Mouse (Mus musculus): ENCODE results near the gene Fam216b. TPM values are rescaled to one million over a fixed set of nuclear protein-coding genes. Genes with fewer than 3 reads are reported as not detected.
A peak's percentile ranks its signal among the peaks of the same experiment; 100 is the strongest.

The Fam216b gene
- total and polyA plus RNA-seq, 3 experiments = not detected

DNA sequence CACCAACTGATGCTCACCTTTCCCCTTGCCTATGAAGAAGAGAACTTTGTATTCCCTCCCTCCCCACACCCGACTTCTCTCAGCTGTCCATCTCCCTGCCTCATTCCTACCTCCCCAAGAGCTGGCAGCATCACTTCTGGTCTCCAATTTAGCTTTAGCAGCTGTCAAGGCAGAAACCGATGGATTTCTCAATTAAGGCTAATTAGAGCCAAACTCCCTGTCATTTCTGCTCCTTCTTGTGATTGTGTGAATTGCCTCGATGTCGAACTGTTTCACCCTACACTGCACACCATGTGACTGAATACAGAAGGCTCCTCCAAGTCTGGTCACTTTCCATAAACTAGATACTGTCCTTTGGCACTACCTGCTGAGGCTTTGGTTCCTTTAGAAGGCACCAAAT, 20.6 kb upstream of the Fam216b start:
- H3K27ac ChIP-seq (ENCODE audit: insufficient read depth, low read depth) = no peak overlapping the region
- dilution Hi-C loops (cut with MboI; ENCODE audit: extremely low pct_ligation_motif_present, extremely low pct_unique_long_range_greater_than_20kb, low sequenced_read_pairs) = no loop called here
- H3K79me2 ChIP-seq (replicated peaks; ENCODE audit: control insufficient read depth, extremely low read depth, insufficient read depth, poor library complexity, severe bottlenecking) = no peaks in the 10 kb centered on the region
- no peaks in the 10 kb centered on the region for H3K4me1 ChIP-seq (ENCODE audit: control insufficient read depth in 1 of 2, insufficient read depth in 2 of 2)
- TF ChIP-seq EP300 (IDR thresholded peaks at IDR 0.05; ENCODE audit: low read length) (no peak), NRF1 (IDR thresholded peaks at IDR 0.05; ENCODE audit: low read depth, low read length) (no peak), E2F4 (IDR thresholded peaks at IDR 0.05; ENCODE audit: insufficient replicate concordance, low read depth, low read length) (no peak), ZNF384 (IDR thresholded peaks at IDR 0.05; ENCODE audit: low read depth, low read length) (no peak), CHD1 (IDR thresholded peaks at IDR 0.05; ENCODE audit: low read depth, low read length) (no peak), TCF12 (IDR thresholded peaks at IDR 0.05; ENCODE audit: low read depth, low read length) (no peak), JUN (IDR thresholded peaks at IDR 0.05; ENCODE audit: insufficient read depth, low read depth, low read length) (no peak), USF2 (conservative IDR thresholded peaks at IDR 0.05; ENCODE audit: low read depth, low read length) (no peak), POLR2A (IDR thresholded peaks at IDR 0.05; ENCODE audit: low read depth, low read length) (no peak), TBP (conservative IDR thresholded peaks at IDR 0.05; ENCODE audit: low read depth, low read length) (no peak), USF1 (IDR thresholded peaks at IDR 0.05; ENCODE audit: low read depth, low read length) (no peak), BHLHE40 (IDR thresholded peaks at IDR 0.05; ENCODE audit: low read depth, low read length) (no peak), UBTF (IDR thresholded peaks at IDR 0.05; ENCODE audit: low read depth, low read length) (no peak)
- H3K4me2 ChIP-seq (ENCODE audit: insufficient read depth, low read depth, poor library complexity, severe bottlenecking) = no peak overlapping the region
- in situ Hi-C loops (cut with MboI; ENCODE audit: low pct_ligation_motif_present, low pct_unique_long_range_greater_than_20kb, low sequenced_read_pairs) = no loop called here
- H3K9me3 ChIP-seq (replicated peaks; ENCODE audit: low read length) = no peaks in the 10 kb centered on the region
- H3K4me3 ChIP-seq (replicated peaks in 1 of 3; ENCODE audit: low read depth in 2 of 3, low read length in 2 of 3, poor library complexity in 1 of 3) = no peak overlapping the region
- no peak overlapping the region for H3K9ac ChIP-seq (ENCODE audit: insufficient read depth, low read depth)
- no peaks in the 10 kb centered on the region for H3K36me3 ChIP-seq (replicated peaks in 1 of 2; ENCODE audit: control insufficient read depth in 1 of 2, insufficient read depth in 1 of 2, low read length in 1 of 2)
- DNase-seq (ENCODE audit: extremely low read depth) = no peak
- H3K27me3 ChIP-seq (replicated peaks) = no peaks in the 10 kb centered on the region

DNA sequence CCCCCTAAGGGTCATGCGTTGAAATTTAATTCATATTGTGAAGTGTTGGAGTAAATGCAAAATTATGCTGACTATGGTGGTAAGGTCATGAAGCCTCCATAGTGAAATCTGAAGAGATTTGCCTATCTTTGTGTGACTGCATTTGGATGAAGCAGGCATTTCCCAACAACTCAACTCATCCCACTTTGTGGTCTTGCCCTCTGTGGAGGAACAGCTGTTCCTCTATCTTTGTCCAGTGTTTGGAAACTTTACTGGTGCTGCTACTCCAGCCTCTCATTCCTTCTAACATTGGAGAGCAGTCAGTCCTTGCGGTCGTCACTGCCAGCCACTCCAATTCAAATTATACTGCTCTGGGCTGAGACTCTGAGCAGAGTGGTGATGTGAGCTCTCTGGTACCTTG, 19.6 kb upstream of the Fam216b start:
- TF ChIP-seq MAFK (IDR thresholded peaks at IDR 0.05; ENCODE audit: insufficient replicate concordance, low read length) (no peak), CTCF (conservative IDR thresholded peaks at IDR 0.05 in 1 of 2, IDR thresholded peaks at IDR 0.05 in 1 of 2; ENCODE audit: low read depth in 2 of 2, low read length in 2 of 2) (peak in 1 of 2 experiments; percentile 37; a peak in 2 of 4 replicates)
- no peak overlapping the region for H3K4me3 ChIP-seq (replicated peaks in 1 of 3; ENCODE audit: low read depth in 2 of 3, low read length in 2 of 3, poor library complexity in 1 of 3)
- H3K9ac ChIP-seq (ENCODE audit: insufficient read depth, low read depth) = no peak overlapping the region
- peak; percentile 3 for DNase-seq (ENCODE audit: extremely low read depth)
- H3K36me3 ChIP-seq (replicated peaks in 1 of 2; ENCODE audit: control insufficient read depth in 1 of 2, insufficient read depth in 1 of 2, low read length in 1 of 2) = no peaks in the 10 kb centered on the region
- H3K9me3 ChIP-seq (replicated peaks; ENCODE audit: low read length) = no peaks in the 10 kb centered on the region
- no peak overlapping the region for H3K27ac ChIP-seq (ENCODE audit: insufficient read depth, low read depth)
- H3K79me2 ChIP-seq (replicated peaks; ENCODE audit: control insufficient read depth, extremely low read depth, insufficient read depth, poor library complexity, severe bottlenecking) = no peaks in the 10 kb centered on the region
- dilution Hi-C loops (cut with MboI; ENCODE audit: extremely low pct_ligation_motif_present, extremely low pct_unique_long_range_greater_than_20kb, low sequenced_read_pairs) (no loop called here), in situ Hi-C loops (cut with MboI; ENCODE audit: low pct_ligation_motif_present, low pct_unique_long_range_greater_than_20kb, low sequenced_read_pairs) (no loop called here)
- no peaks in the 10 kb centered on the region for H3K4me1 ChIP-seq (ENCODE audit: control insufficient read depth in 1 of 2, insufficient read depth in 2 of 2)
- no peak overlapping the region for H3K4me2 ChIP-seq (ENCODE audit: insufficient read depth, low read depth, poor library complexity, severe bottlenecking)
- no peaks in the 10 kb centered on the region for H3K27me3 ChIP-seq (replicated peaks)

DNA sequence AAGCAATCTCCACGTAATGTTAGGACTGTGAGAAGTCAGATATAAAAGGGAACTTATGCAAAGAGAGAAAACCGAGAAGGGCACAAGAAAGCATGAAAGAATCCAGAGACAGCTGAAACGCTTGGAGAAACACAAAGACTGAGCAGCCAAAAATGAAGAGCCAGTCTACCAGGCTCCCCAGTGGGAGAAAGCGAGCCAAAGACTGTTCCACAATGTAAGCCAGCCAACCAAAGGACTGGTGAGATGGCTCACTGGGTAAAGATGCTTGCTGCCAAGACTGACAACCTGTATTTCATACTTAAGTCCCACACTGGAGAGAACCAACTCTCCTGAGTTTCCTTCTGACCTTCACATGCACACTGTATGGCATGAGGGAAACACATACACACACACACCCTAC, 784 bp upstream of the Fam216b start:
- in situ Hi-C loops (cut with MboI; ENCODE audit: low pct_ligation_motif_present, low pct_unique_long_range_greater_than_20kb, low sequenced_read_pairs) = no loop called here
- H3K4me2 ChIP-seq (ENCODE audit: insufficient read depth, low read depth, poor library complexity, severe bottlenecking) = no peak overlapping the region
- no peaks in the 10 kb centered on the region for H3K79me2 ChIP-seq (replicated peaks; ENCODE audit: control insufficient read depth, extremely low read depth, insufficient read depth, poor library complexity, severe bottlenecking)
- no peaks in the 10 kb centered on the region for H3K4me1 ChIP-seq (ENCODE audit: control insufficient read depth in 1 of 2, insufficient read depth in 2 of 2)
- dilution Hi-C loops (cut with MboI; ENCODE audit: extremely low pct_ligation_motif_present, extremely low pct_unique_long_range_greater_than_20kb, low sequenced_read_pairs) = no loop called here
- H3K9ac ChIP-seq (ENCODE audit: insufficient read depth, low read depth) = no peak overlapping the region
- TF ChIP-seq ZKSCAN1 (IDR thresholded peaks at IDR 0.05; ENCODE audit: borderline replicate concordance, low read depth, low read length) (no peak), MAFK (IDR thresholded peaks at IDR 0.05; ENCODE audit: insufficient replicate concordance, low read length) (no peak), UBTF (IDR thresholded peaks at IDR 0.05; ENCODE audit: low read depth, low read length) (no peak), BHLHE40 (IDR thresholded peaks at IDR 0.05; ENCODE audit: low read depth, low read length) (no peak), HCFC1 (IDR thresholded peaks at IDR 0.05; ENCODE audit: low read depth, low read length) (no peak), JUND (conservative IDR thresholded peaks at IDR 0.05; ENCODE audit: low read depth, low read length) (no peak), IRF4 (IDR thresholded peaks at IDR 0.05; ENCODE audit: low read depth, low read length) (no peak), TCF12 (IDR thresholded peaks at IDR 0.05; ENCODE audit: low read depth, low read length) (no peak), CHD1 (IDR thresholded peaks at IDR 0.05; ENCODE audit: low read depth, low read length) (no peak), SMC3 (IDR thresholded peaks at IDR 0.05; ENCODE audit: low read depth, low read length) (no peak), ETS1 (conservative IDR thresholded peaks at IDR 0.05; ENCODE audit: low read depth, low read length) (no peak), MXI1 (IDR thresholded peaks at IDR 0.05; ENCODE audit: low read depth, low read length) (no peak), E2F4 (IDR thresholded peaks at IDR 0.05; ENCODE audit: insufficient replicate concordance, low read depth, low read length) (no peak), JUN (IDR thresholded peaks at IDR 0.05; ENCODE audit: insufficient read depth, low read depth, low read length) (no peak), ZMIZ1 (IDR thresholded peaks at IDR 0.05; ENCODE audit: low read depth, low read length) (no peak), KAT2A (IDR thresholded peaks at IDR 0.05; ENCODE audit: insufficient replicate concordance, low read length) (no peak), USF1 (IDR thresholded peaks at IDR 0.05; ENCODE audit: low read depth, low read length) (no peak), RCOR1 (conservative IDR thresholded peaks at IDR 0.05; ENCODE audit: low read depth, low read length) (no peak), ZNF384 (IDR thresholded peaks at IDR 0.05; ENCODE audit: low read depth, low read length) (no peak), NELFE (IDR thresholded peaks at IDR 0.05; ENCODE audit: low read depth, low read length) (no peak)
- no peak overlapping the region for H3K4me3 ChIP-seq (replicated peaks in 1 of 3; ENCODE audit: low read depth in 2 of 3, low read length in 2 of 3, poor library complexity in 1 of 3)
- no peak overlapping the region for H3K27ac ChIP-seq (ENCODE audit: insufficient read depth, low read depth)
- DNase-seq (ENCODE audit: extremely low read depth) = no peak
- H3K36me3 ChIP-seq (replicated peaks in 1 of 2; ENCODE audit: control insufficient read depth in 1 of 2, insufficient read depth in 1 of 2, low read length in 1 of 2) = no peaks in the 10 kb centered on the region
- no peaks in the 10 kb centered on the region for H3K9me3 ChIP-seq (replicated peaks; ENCODE audit: low read length)
- H3K27me3 ChIP-seq (replicated peaks) = no peaks in the 10 kb centered on the region
